Mouse (Mus musculus) thymus, postnatal 14 days (tissue): Measurements from ENCODE around the gene Cpeb3.
"Not testable (repeated sequence)": the region's sequence is repeated elsewhere in the genome, so short reads cannot be mapped to it uniquely, and the experiment has no call there.

Experiments used
- DNase-seq: peaks from one replicate; pipeline ENCODE4 v3.0.0; 2021

The Cpeb3 gene

GRCm38 (mm10) chr19:37206641-37207302, 1.6 kb downstream of the Cpeb3 start:
- no peak for DNase-seq

- not testable (repeated sequence) for DNase-seq
These were observed 3.2 kb downstream of the Cpeb3 start for GRCm38 (mm10) chr19:37205155-37205554.

- DNase-seq, result no peak
These were observed 5.0 kb downstream of the Cpeb3 start for GRCm38 (mm10) chr19:37203371-37203770.

GRCm38 (mm10) chr19:37199889-37200288, 8.5 kb downstream of the Cpeb3 start:
- DNase-seq, result no peak

GRCm38 (mm10) chr19:37198165-37198880, 10.1 kb downstream of the Cpeb3 start:
- DNase-seq, result no peak

- no peak for DNase-seq
These were observed 15.8 kb downstream of the Cpeb3 start for GRCm38 (mm10) chr19:37192475-37193058.

- DNase-seq, result no peak
These were observed 19.9 kb downstream of the Cpeb3 start for GRCm38 (mm10) chr19:37188366-37188948.

- DNase-seq, result peak; percentile 10
These were observed 30.3 kb downstream of the Cpeb3 start for GRCm38 (mm10) chr19:37177819-37178708.

- DNase-seq, result no peak
These were observed 31.4 kb downstream of the Cpeb3 start for GRCm38 (mm10) chr19:37176879-37177462.

- DNase-seq, result no peak
These were observed 32.5 kb downstream of the Cpeb3 start for GRCm38 (mm10) chr19:37175919-37176318.

GRCm38 (mm10) chr19:37175436-37175805, 33.0 kb downstream of the Cpeb3 start:
- DNase-seq, result no peak

- peak; percentile 17 for DNase-seq
These were observed 33.5 kb downstream of the Cpeb3 start for GRCm38 (mm10) chr19:37174716-37175435.

GRCm38 (mm10) chr19:37174116-37174715, 34.2 kb downstream of the Cpeb3 start:
- DNase-seq, result peak; percentile 9

- no peak for DNase-seq
These were observed 34.9 kb downstream of the Cpeb3 start for GRCm38 (mm10) chr19:37173331-37174115.

GRCm38 (mm10) chr19:37172566-37173130, 35.8 kb downstream of the Cpeb3 start:
- DNase-seq, result no peak

GRCm38 (mm10) chr19:37172096-37172495, 36.3 kb downstream of the Cpeb3 start:
- no peak for DNase-seq

- DNase-seq, result no peak
These were observed 51.5 kb downstream of the Cpeb3 start for GRCm38 (mm10) chr19:37156770-37157336.

- DNase-seq, result no peak
These were observed 52.4 kb downstream of the Cpeb3 start for GRCm38 (mm10) chr19:37156040-37156439.

- DNase-seq, result no peak
These were observed 61.3 kb downstream of the Cpeb3 start for GRCm38 (mm10) chr19:37147145-37147544.

- DNase-seq, result no peak
These were observed 62.6 kb downstream of the Cpeb3 start for GRCm38 (mm10) chr19:37145846-37146245.
